Mouse (Mus musculus): ENCODE measurements at regions not wholly inside any gene's neighbourhood (a gene's known extent, or its start where the extent isn't known, plus 50 kb on each side); places are given as distances from the start of the nearest gene placed in this dataset.

GRCm38 (mm10) chr12:38928786-38929351 lies 149.7 kb downstream of the Etv1 start:
- DNase-seq: peak; percentile 8

GRCm38 (mm10) chr12:38929644-38930043 lies 150.5 kb downstream of the Etv1 start:
- DNase-seq: no peak

GRCm38 (mm10) chr12:38931769-38932168 lies 152.6 kb downstream of the Etv1 start:
- no peak for DNase-seq

- DNase-seq: no peak
These were observed 180.4 kb downstream of the Etv1 start for GRCm38 (mm10) chr12:38959605-38960004.

GRCm38 (mm10) chr12:38962302-38962701 lies 183.1 kb downstream of the Etv1 start:
- no peak for DNase-seq

GRCm38 (mm10) chr12:38970347-38970746 lies 191.2 kb downstream of the Etv1 start:
- no peak for DNase-seq

- no peak for DNase-seq
These were observed 193.0 kb downstream of the Etv1 start for GRCm38 (mm10) chr12:38972205-38972604.

- DNase-seq: no peak
These were observed 196.3 kb downstream of the Etv1 start for GRCm38 (mm10) chr12:38975508-38975907.

GRCm38 (mm10) chr12:38982423-38982822 lies 203.2 kb downstream of the Etv1 start:
- no peak for DNase-seq

GRCm38 (mm10) chr12:38985909-38986308 lies 206.7 kb downstream of the Etv1 start:
- DNase-seq: no peak

- no peak for DNase-seq
These were observed 207.2 kb downstream of the Etv1 start for GRCm38 (mm10) chr12:38986346-38986745.

- no peak for DNase-seq
These were observed 208.1 kb downstream of the Etv1 start for GRCm38 (mm10) chr12:38987277-38987676.

GRCm38 (mm10) chr12:38987819-38988218 lies 208.6 kb downstream of the Etv1 start:
- no peak for DNase-seq

- no peak for DNase-seq
These were observed 248.0 kb downstream of the Etv1 start for GRCm38 (mm10) chr12:39027179-39027578.

GRCm38 (mm10) chr12:39027948-39028347 lies 248.8 kb downstream of the Etv1 start:
- DNase-seq: no peak

GRCm38 (mm10) chr12:39033982-39034381 lies 254.8 kb downstream of the Etv1 start:
- no peak for DNase-seq

GRCm38 (mm10) chr12:39036466-39037037 lies 257.4 kb downstream of the Etv1 start:
- DNase-seq: no peak

GRCm38 (mm10) chr12:39038077-39038476 lies 258.9 kb downstream of the Etv1 start:
- DNase-seq: no peak

GRCm38 (mm10) chr12:39038656-39039055 lies 259.5 kb downstream of the Etv1 start:
- no peak for DNase-seq

GRCm38 (mm10) chr12:39047126-39047525 lies 267.9 kb downstream of the Etv1 start:
- no peak for DNase-seq

- no peak for DNase-seq
These were observed 269.3 kb downstream of the Etv1 start for GRCm38 (mm10) chr12:39048441-39048840.

- no peak for DNase-seq
These were observed 269.8 kb downstream of the Etv1 start for GRCm38 (mm10) chr12:39048958-39049357.

GRCm38 (mm10) chr12:39070331-39071045 lies 291.3 kb downstream of the Etv1 start:
- DNase-seq: no peak
